Mouse (Mus musculus) hindbrain, embryonic 11.5 days (tissue): ENCODE results near the gene Syn2. TPM values are rescaled to one million over a fixed set of nuclear protein-coding genes. Genes with fewer than 3 reads are reported as not detected.

Experiments used
- ATAC-seq: fragments of 200-750 bp; cut with Nextera tagmentation; 2 replicates; pipeline ENCODE4 v1.8.0; 2017; ENCODE audit warnings: mild to moderate bottlenecking, moderate TSS enrichment, moderate library complexity; ENCODE audit not compliant: low FRiP score
- DNase-seq: peaks from one replicate; pipeline ENCODE4 v3.0.0-alpha.2; 2015; ENCODE audit warnings: low spot score
- H3K27ac ChIP-seq: fragments of 300-500 bp; sonication (generic); 2 replicates; pipeline ENCODE4 v1.5.1; 2014; ENCODE audit warnings: mild to moderate bottlenecking, low read depth, low read length
- H3K27me3 ChIP-seq: fragments of 300-500 bp; sonication (generic); 2 replicates; pipeline ENCODE4 v1.6.1; 2014; ENCODE audit warnings: mild to moderate bottlenecking, low read length, moderate library complexity, mixed read lengths; ENCODE audit not compliant: control insufficient read depth, insufficient read depth
- H3K36me3 ChIP-seq: fragments of 300-500 bp; sonication (generic); 2 replicates; pipeline ENCODE4 v1.6.1; 2014; ENCODE audit warnings: mild to moderate bottlenecking, low read length, moderate library complexity, mixed read lengths; ENCODE audit not compliant: control insufficient read depth, insufficient read depth
- H3K4me1 ChIP-seq: fragments of 300-500 bp; sonication (generic); replicated peaks from 2 replicates; pipeline ENCODE4 v1.6.1; 2014; ENCODE audit warnings: low read length, mixed read lengths; ENCODE audit not compliant: control insufficient read depth, insufficient read depth
- H3K4me2 ChIP-seq: fragments of 300-500 bp; sonication (generic); replicated peaks from 2 replicates; pipeline ENCODE4 v1.6.1; 2014; ENCODE audit warnings: mild to moderate bottlenecking, low read depth, low read length
- H3K4me3 ChIP-seq: fragments of 300-500 bp; sonication (generic); 2 replicates; pipeline ENCODE4 v1.5.1; 2014; ENCODE audit warnings: low read depth, low read length
- H3K9ac ChIP-seq: fragments of 300-500 bp; sonication (generic); 2 replicates; pipeline ENCODE4 v1.6.1; 2014; ENCODE audit warnings: low read depth, low read length
- H3K9me3 ChIP-seq: fragments of 300-500 bp; sonication (generic); 2 replicates; pipeline ENCODE4 v1.6.1; 2016; ENCODE audit warnings: low read length; ENCODE audit not compliant: control insufficient read depth
- WGBS: fragments of 180-500 bp; shearing (Covaris S2); extraction: QIAGEN DNeasy Blood & Tissue Kit; methylation state at CpG from one replicate; pipeline ENCODE4 v1.1.7; 2014; 5-methylcytosine and 5-hydroxymethylcytosine counted together
- polyA plus RNA-seq: library from polyadenylated mRNA; unstranded; fragments of >200 nt; fragmentation: Nextera tagmentation; extraction: Ambion mirVana; gene quantifications from 2 replicates; pipeline ENCODE4 v1.2.1, GENCODE M21; 2014

Gene Syn2
- polyA plus RNA-seq, 1 experiment from 2014 or later: 6.0 TPM

DNA sequence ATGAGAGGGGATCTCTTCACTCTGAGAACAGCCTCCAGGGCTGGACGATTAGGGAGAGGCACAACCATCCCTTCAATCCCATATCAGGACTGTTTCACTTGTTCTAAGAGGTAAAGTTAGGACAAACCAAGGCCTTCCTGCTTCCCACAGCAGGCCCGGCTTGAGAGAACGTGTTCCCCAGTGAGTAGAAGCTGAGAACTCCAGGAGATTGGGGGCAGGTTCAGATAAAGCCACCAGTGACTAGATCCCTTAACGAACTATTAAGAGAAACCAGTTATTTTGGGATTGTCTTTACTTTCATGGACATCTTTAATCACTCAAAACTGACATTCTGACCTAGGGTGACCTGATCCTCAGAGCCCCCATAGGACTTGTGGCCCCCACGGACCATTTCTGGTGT lies 134.9 kb downstream of the Syn2 start:
- Histone ChIP-seq H3K27ac (no peak overlapping the region), H3K27me3 (no peaks in the 10 kb centered on the region), H3K4me3 (no peak overlapping the region), H3K9ac (no peak overlapping the region), H3K9me3 (no peaks in the 10 kb centered on the region), H3K4me1 (no peaks in the 10 kb centered on the region), H3K4me2 (no peak overlapping the region), H3K36me3 (no peaks in the 10 kb centered on the region)
- WGBS: 82% methylated on average over 5 of the region's 5 CpGs
- ATAC-seq: no peak
- no peak for DNase-seq

- Histone ChIP-seq H3K4me1 (no peaks in the 10 kb centered on the region), H3K27ac (no peak overlapping the region), H3K27me3 (no peaks in the 10 kb centered on the region), H3K9me3 (no peaks in the 10 kb centered on the region), H3K9ac (no peak overlapping the region), H3K36me3 (no peaks in the 10 kb centered on the region), H3K4me2 (no peak overlapping the region), H3K4me3 (no peak overlapping the region)
- no peak for ATAC-seq
- no peak for DNase-seq
- WGBS: 66% methylated on average over 2 of the region's 2 CpGs
Observed at GRCm38 (mm10) chr6:115270085-115270484, 135.4 kb downstream of the Syn2 start.

- Histone ChIP-seq H3K9me3 (no peaks in the 10 kb centered on the region), H3K36me3 (no peaks in the 10 kb centered on the region), H3K4me3 (no peak overlapping the region), H3K9ac (no peak overlapping the region), H3K27ac (no peak overlapping the region), H3K4me1 (no peaks in the 10 kb centered on the region), H3K27me3 (no peaks in the 10 kb centered on the region), H3K4me2 (no peak overlapping the region)
- 73% methylated on average over 3 of the region's 3 CpGs for WGBS
- DNase-seq (no peak), ATAC-seq (no peak)
Observed at GRCm38 (mm10) chr6:115271326-115271725, 136.6 kb downstream of the Syn2 start.

DNA sequence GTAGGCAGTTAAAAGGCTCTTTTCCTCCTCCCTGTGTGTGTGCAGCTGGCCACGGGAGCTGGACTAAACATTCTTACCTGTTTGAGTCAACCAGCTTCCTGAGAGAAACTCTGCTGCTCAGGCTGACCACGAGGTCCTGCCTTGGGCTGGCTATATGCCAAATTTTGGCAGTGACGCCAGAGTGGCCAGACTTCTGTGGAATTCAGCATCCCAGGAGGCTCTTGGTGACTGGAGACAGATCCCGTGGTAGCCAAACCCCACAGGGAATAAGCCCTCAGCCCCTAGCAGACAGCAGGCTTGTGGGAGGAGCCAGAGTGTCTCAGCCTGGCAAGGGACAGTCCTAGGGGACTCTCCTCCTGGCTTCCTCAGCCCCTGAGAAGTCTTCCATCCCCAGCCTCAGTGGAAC lies 137.2 kb downstream of the Syn2 start:
- H3K4me2 ChIP-seq: no peak overlapping the region
- no peaks in the 10 kb centered on the region for H3K9me3 ChIP-seq
- no peaks in the 10 kb centered on the region for H3K36me3 ChIP-seq
- DNase-seq: peak; percentile 13
- H3K4me1 ChIP-seq: no peaks in the 10 kb centered on the region
- no peak overlapping the region for H3K4me3 ChIP-seq
- no peak overlapping the region for H3K27ac ChIP-seq
- ATAC-seq: no peak
- H3K27me3 ChIP-seq: no peaks in the 10 kb centered on the region
- no peak overlapping the region for H3K9ac ChIP-seq
- WGBS: 46% methylated on average over 4 of the region's 4 CpGs

- DNase-seq: no peak
- no peak for ATAC-seq
- H3K27me3 ChIP-seq: no peaks in the 10 kb centered on the region
- H3K36me3 ChIP-seq: no peaks in the 10 kb centered on the region
- H3K27ac ChIP-seq: no peak overlapping the region
- no peak overlapping the region for H3K4me2 ChIP-seq
- no peak overlapping the region for H3K4me3 ChIP-seq
- no peaks in the 10 kb centered on the region for H3K4me1 ChIP-seq
- H3K9ac ChIP-seq: no peak overlapping the region
- no peaks in the 10 kb centered on the region for H3K9me3 ChIP-seq
- WGBS: 90% methylated on average over 10 of the region's 10 CpGs
Observed at GRCm38 (mm10) chr6:115273346-115273745, 138.6 kb downstream of the Syn2 start.

- Histone ChIP-seq H3K4me3 (no peak overlapping the region), H3K4me1 (no peaks in the 10 kb centered on the region), H3K36me3 (no peaks in the 10 kb centered on the region), H3K9me3 (no peaks in the 10 kb centered on the region), H3K4me2 (no peak overlapping the region), H3K9ac (no peak overlapping the region), H3K27me3 (no peaks in the 10 kb centered on the region), H3K27ac (no peak overlapping the region)
- ATAC-seq (no peak), DNase-seq (no peak)
- WGBS: 84% methylated on average over 9 of the region's 9 CpGs
Observed at GRCm38 (mm10) chr6:115274705-115275104, 140.0 kb downstream of the Syn2 start.

DNA sequence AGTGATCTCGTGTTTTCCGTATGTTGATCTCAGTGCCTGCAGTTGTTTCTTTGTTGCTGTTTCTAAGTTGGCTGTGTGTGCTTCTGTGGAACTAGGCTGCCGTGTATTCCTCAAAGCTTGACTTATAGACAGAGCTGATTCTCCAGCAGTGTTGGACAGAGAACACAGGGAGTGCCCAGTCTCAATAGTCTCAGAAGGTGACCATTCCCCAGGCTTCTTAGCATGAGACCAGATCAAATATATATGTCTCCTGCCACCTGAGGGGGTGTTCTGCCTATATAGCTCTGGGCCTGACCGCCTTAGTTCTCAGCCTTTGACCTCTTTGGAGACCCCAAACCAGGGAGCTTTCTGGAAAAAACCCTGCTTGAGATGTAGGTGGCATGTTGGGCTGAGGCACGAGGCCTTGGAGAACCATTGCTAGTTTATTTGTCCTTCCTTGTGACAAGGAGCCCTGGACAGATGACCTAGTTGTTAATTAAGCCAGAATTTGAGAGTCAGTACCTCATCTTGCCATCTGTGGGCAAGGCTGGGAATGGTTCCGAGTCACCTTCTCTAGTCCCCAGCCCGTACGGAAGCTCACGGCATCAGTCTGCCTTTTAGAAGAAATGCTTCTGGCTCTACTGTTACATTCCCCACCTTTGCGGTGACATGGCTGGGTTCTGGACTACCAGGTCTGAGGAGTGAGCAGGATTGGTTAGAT lies 140.6 kb downstream of the Syn2 start:
- H3K4me3 ChIP-seq: no peak overlapping the region
- ATAC-seq (no peak), DNase-seq (no peak)
- no peak overlapping the region for H3K4me2 ChIP-seq
- no peaks in the 10 kb centered on the region for H3K36me3 ChIP-seq
- no peaks in the 10 kb centered on the region for H3K9me3 ChIP-seq
- H3K4me1 ChIP-seq: no peaks in the 10 kb centered on the region
- H3K9ac ChIP-seq: no peak overlapping the region
- H3K27me3 ChIP-seq: no peaks in the 10 kb centered on the region
- H3K27ac ChIP-seq: no peak overlapping the region
- WGBS: 91% methylated on average over 10 of the region's 10 CpGs

DNA sequence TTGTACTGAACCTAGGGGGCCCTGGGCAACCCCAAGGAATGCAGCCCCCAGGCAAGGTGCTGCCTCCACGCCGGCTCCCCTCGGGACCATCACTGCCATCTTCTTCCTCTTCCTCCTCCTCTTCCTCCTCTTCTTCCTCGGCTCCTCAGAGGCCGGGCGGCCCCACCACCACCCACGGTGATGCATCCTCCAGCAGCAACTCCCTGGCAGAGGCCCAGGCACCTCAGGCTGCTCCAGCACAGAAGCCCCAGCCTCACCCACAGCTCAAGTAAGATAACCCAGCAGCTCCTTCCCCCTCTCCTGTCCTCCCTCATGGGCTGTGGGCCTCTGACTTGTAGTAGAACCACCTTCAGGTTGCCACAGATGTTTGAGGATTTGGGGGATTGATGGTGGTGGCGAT lies 143.4 kb downstream of the Syn2 start:
- Histone ChIP-seq H3K4me1 (no peaks in the 10 kb centered on the region), H3K27me3 (no peaks in the 10 kb centered on the region), H3K9me3 (no peaks in the 10 kb centered on the region), H3K36me3 (no peaks in the 10 kb centered on the region), H3K27ac (no peak overlapping the region), H3K4me3 (no peak overlapping the region), H3K4me2 (no peak overlapping the region), H3K9ac (no peak overlapping the region)
- no peak for ATAC-seq
- 80% methylated on average over 8 of the region's 8 CpGs for WGBS
- DNase-seq: no peak

GRCm38 (mm10) chr6:115279639-115280038 lies 144.9 kb downstream of the Syn2 start:
- no peak overlapping the region for H3K4me2 ChIP-seq
- no peaks in the 10 kb centered on the region for H3K4me1 ChIP-seq
- H3K9me3 ChIP-seq: no peaks in the 10 kb centered on the region
- H3K4me3 ChIP-seq: no peak overlapping the region
- H3K27me3 ChIP-seq: no peaks in the 10 kb centered on the region
- 72% methylated on average over 2 of the region's 2 CpGs for WGBS
- no peaks in the 10 kb centered on the region for H3K36me3 ChIP-seq
- no peak overlapping the region for H3K9ac ChIP-seq
- no peak overlapping the region for H3K27ac ChIP-seq
- no peak for DNase-seq
- no peak for ATAC-seq
